ENCODE assay signal across 8 mouse cellular contexts in genomic region chr11:78488168-78488567, GRCm38 (mm10). TPM values are rescaled to one million over a fixed set of nuclear protein-coding genes. Genes with fewer than 3 reads are reported as not detected.
DNase-seq lines count a peak whose midpoint lies in the region; TF ChIP-seq lines count a peak whose summit lies in the region.
"Had no signal": no experiment of that assay in that cellular context is flagged by ENCODE, and none has a peak within 500 bp of the region (broad histone marks: within the 10 kb centered on the region; RNA-seq: fewer than 3 reads in every experiment).

No protein-coding gene starts in this region.

- H3K27me3 ChIP-seq in E14TG2a.4 (ENCODE audit: insufficient read depth, low read length) = peaks cover 86% of the 10 kb centered on the region
- H3K27me3 ChIP-seq: hindbrain, embryonic 15.5 days had no signal

- H3K9me3 ChIP-seq in E14TG2a.4 (ENCODE audit: low read length) = no peaks in the 10 kb centered on the region
- H3K9me3 ChIP-seq: hindbrain, embryonic 15.5 days had no signal

- peak; percentile 84 for TF ChIP-seq CTCF in E14TG2a.4 (conservative IDR thresholded peaks at IDR 0.05; ENCODE audit: low read length)
- TF ChIP-seq CTCF in layer of hippocampus, adult 2 months (conservative IDR thresholded peaks at IDR 0.05) = peak; percentile 90

- DNase-seq in B cell, adult 2 months = peak; percentile 74 to 76
- peak; percentile 76 for DNase-seq in cerebellum, adult 11-12 months
- DNase-seq in gastrocnemius, adult 8-10 months (ENCODE audit: low spot score in 2 of 2) = peak; percentile 41 to 44
- peak; percentile 52 to 87 for DNase-seq in layer of hippocampus, adult 2 months (ENCODE audit: low spot score in 2 of 2)
- DNase-seq in lung, postnatal 36 days = peak; percentile 83
- DNase-seq in spleen, adult 12 weeks (ENCODE audit: low spot score) = peak; percentile 22

- peaks cover 33% of the 10 kb centered on the region for H3K4me1 ChIP-seq in E14TG2a.4 (replicated peaks; ENCODE audit: low read depth, low read length)

- peak overlapping the region; percentile 74 for H3K4me3 ChIP-seq in E14TG2a.4 (replicated peaks; ENCODE audit: low read length)
- H3K4me3 ChIP-seq in layer of hippocampus, adult 2 months = no peak overlapping the region
- H3K4me3 ChIP-seq: hindbrain, embryonic 15.5 days had no signal

- no peaks in the 10 kb centered on the region for H3K36me3 ChIP-seq in E14TG2a.4 (ENCODE audit: insufficient read depth, low read length)

- H3K27ac ChIP-seq in layer of hippocampus, adult 2 months = no peak overlapping the region
- H3K27ac ChIP-seq: hindbrain, embryonic 15.5 days had no signal

RNA-seq across cellular contexts. Expression of gene Sarm1, which starts 9.4 kb away (rescaled TPM):
- under 1 TPM; 0.40 to 0.77 (median 0.49) TPM for total RNA-seq in gastrocnemius, adult 8-10 months (2022)
- 10 to 100 TPM; 39.2 to 45.4 TPM for total RNA-seq in layer of hippocampus, adult 2 months (2021)

RNA-seq across cellular contexts. Expression of gene Vtn, which starts 10.7 kb away (rescaled TPM):
- 10 to 100 TPM in 1 of 4 experiments, 1 to 10 TPM in 3; 5.7 to 11.1 (median 6.7) TPM for total RNA-seq in gastrocnemius, adult 8-10 months (2022)
- 10 to 100 TPM; 59.6 to 69.2 TPM for total RNA-seq in layer of hippocampus, adult 2 months (2021)

RNA-seq across cellular contexts. Expression of gene Sebox, which starts 15.1 kb away (rescaled TPM):
- total RNA-seq in gastrocnemius, adult 8-10 months (2022) = not detected
- 1 to 10 TPM; 4.5 to 4.7 TPM for total RNA-seq in layer of hippocampus, adult 2 months (2021)

RNA-seq across cellular contexts. Expression of gene Slc46a1, which starts 22.7 kb away (rescaled TPM):
- under 1 TPM; 0.47 to 0.56 (median 0.50) TPM for total RNA-seq in gastrocnemius, adult 8-10 months (2022)
- total RNA-seq in layer of hippocampus, adult 2 months (2021) = 10 to 100 TPM; 11.7 to 12.3 TPM

RNA-seq across cellular contexts. Expression of gene Tmem199, which starts 23.8 kb away (rescaled TPM):
- 10 to 100 TPM; 11.0 to 16.0 (median 14.4) TPM for total RNA-seq in gastrocnemius, adult 8-10 months (2022)
- total RNA-seq in layer of hippocampus, adult 2 months (2021) = 10 to 100 TPM; 44.2 to 45.7 TPM

Comparison
In these comparisons a context has a peak if more than half of its experiments do, and no peak if none do; other contexts are left out.
1. DNase-seq: peak in every context shown above with its lines; median percentile 83 in lung, postnatal 36 days; 76 in cerebellum, adult 11-12 months; 75 in B cell, adult 2 months; 70 in layer of hippocampus, adult 2 months; 42 in gastrocnemius, adult 8-10 months; 22 in spleen, adult 12 weeks.
2. RNA of gene Sarm1, which starts 9.4 kb away (total RNA-seq): 39.2 to 45.4 TPM in layer of hippocampus, adult 2 months; 0.40 to 0.77 TPM in gastrocnemius, adult 8-10 months; every median in the first group is over 10 times any median in the second.
3. RNA of gene Vtn, which starts 10.7 kb away (total RNA-seq): 59.6 to 69.2 TPM in layer of hippocampus, adult 2 months; 5.7 to 11.1 TPM in gastrocnemius, adult 8-10 months; every median in the first group is over 4 times any median in the second.
4. RNA of gene Sebox, which starts 15.1 kb away (total RNA-seq): 4.5 to 4.7 TPM in layer of hippocampus, adult 2 months; not detected in gastrocnemius, adult 8-10 months; every median in the first group is over 4 times any median in the second.